Mouse (Mus musculus) gonadal fat pad, adult 2 months (tissue): ENCODE results near the gene Gm29427. TPM values are rescaled to one million over a fixed set of nuclear protein-coding genes. Genes with fewer than 3 reads are reported as not detected.
"Not testable (repeated sequence)": the region's sequence is repeated elsewhere in the genome, so short reads cannot be mapped to it uniquely, and the experiment has no call there.

Source experiments
- DNase-seq: peaks from one replicate; pipeline ENCODE4 v3.0.0-alpha.2; 2012; ENCODE audit warnings: low read depth
- polyA plus RNA-seq: library from polyadenylated mRNA; depleted of rRNA; stranded (reverse); fragments of >200 nt; gene quantifications from 2 replicates; pipeline ENCODE4 v1.2.3, GENCODE M21; 2012

The Gm29427 gene
- polyA plus RNA-seq, 1 experiment: 0.18 TPM

DNA sequence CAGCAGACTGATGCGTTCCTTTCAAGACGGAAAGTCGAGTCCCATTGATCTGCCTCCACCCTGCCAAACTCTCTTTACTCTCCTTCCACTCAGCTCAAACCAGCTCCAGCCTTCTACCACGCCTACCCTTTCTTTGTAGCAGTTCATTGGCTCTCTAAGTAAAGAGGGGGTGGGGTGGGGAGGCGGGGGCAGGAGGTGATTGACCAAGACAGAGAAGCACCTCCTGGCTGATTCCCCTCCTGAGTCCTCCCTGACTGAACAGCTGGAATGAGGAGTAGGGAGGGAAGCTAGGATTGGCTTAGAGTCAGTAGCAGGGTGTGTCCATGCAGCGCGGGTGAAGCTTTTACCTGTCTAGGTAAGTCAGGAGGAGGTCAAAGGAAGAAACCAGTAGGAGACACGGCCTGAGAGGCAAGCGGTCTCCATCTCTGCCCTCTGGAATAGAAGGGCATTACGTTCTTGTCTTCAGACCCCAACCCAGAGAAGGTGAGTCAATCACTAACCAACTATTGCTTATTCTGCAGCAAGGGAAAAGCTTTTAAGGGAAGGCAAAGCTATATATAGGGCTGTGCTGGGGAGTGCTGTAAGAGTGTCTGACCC lies 16.2 kb upstream of the Gm29427 start, which contains the start of gene AA986860:
Gene AA986860 (plus strand): TSS at position 236 of the 597 bp plus-strand sequence.
- DNase-seq: peak; percentile 88

DNA sequence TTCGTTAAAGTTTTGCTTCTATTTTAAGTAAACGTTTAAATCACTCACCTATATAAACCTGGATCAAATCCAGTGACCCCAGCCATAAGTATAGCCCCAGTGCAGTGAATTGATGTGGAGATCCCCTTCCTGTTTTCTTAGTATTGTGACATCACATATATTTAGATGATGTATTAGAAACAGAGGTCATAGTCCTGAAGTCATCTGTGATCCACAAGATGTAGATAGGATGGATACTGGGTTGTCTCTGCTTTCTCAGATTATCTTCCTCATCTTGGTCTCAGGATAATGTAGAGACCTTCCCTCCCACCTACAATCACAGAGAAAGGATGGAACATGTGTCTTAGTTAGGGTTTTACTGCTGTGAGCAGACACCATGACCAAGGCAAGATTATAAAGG lies 13.6 kb upstream of the Gm29427 start, which contains the start of gene Pfkfb2:
Gene Pfkfb2 (minus strand): TSS at position 101 of the 400 bp plus-strand sequence.
- no peak for DNase-seq

DNA sequence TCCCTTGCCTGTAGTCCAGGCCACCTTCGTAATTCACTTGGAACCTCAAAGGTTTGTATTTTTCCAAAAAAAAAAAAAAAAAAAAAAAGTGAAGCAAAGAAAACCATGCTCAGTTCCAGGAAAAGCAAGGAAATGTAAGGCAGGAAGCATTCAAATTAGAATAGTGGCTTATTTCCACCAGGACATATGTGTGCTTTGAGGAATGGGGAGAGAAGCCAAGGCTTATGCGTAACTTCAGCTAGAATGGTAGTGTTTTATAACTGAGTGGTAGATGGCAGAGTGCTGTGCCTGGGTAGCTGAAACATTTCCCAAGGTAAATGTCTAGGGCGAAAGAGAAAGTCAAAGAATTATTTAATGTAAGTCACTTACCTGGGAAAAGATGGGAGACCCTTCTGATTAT lies 13.1 kb upstream of the Gm29427 start:
- no peak for DNase-seq

DNA sequence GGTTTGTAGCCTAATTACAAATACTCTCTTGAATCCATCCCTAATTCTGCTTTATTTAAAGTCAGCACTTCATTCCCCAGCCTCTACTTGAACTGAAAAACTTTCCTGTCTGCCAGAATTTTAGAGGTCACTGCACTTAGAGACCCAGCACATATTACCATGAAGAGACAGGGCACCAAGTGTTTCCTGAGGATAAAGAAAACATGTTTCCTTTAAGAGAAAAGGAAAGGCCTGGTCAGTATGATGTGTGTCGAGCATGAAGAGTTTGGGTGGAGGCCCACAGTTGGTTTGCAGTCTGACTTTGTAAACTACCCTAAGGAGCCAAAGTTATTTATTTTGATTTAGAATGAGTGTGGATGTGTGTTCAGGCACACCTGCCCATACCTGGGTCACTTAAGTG lies 12.5 kb upstream of the Gm29427 start:
- no peak for DNase-seq

DNA sequence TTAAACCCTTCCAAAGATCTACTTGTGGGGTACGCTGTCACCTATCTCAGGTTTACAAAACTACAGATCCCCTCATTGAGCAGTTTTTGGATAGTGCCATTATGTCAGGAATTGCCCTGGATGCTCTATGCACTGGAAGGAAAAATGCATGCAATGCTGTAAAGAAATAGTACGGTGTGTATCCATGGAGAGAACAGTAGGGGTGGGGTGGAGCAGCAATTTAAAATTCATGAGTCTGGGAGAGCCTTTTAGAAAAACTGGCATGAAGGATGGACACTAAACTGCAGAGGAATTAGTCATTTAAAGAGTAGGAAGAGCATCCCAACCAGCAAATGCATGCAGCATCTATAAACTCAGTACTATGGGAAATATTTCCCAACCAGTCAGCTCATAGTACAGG lies 10.8 kb upstream of the Gm29427 start:
- DNase-seq: no peak

DNA sequence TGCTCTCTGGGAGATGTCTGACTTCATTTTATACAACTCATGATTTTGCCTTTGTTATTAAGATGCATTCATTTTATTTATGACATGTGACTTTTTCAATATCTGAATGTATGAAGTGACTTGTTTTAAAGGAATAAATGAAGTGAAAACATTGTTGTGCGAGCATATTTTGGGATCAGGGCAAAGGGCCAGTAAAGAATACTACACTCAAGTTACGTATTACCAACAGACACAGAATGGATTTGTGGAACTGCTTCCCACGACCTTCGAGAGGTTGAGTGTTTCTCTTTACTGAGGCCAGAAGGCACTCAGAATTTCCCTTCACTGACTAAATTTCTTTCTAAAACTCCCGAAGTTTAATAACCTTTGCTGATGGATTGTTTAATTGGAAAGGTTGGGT lies 8.6 kb upstream of the Gm29427 start:
- DNase-seq: no peak

DNA sequence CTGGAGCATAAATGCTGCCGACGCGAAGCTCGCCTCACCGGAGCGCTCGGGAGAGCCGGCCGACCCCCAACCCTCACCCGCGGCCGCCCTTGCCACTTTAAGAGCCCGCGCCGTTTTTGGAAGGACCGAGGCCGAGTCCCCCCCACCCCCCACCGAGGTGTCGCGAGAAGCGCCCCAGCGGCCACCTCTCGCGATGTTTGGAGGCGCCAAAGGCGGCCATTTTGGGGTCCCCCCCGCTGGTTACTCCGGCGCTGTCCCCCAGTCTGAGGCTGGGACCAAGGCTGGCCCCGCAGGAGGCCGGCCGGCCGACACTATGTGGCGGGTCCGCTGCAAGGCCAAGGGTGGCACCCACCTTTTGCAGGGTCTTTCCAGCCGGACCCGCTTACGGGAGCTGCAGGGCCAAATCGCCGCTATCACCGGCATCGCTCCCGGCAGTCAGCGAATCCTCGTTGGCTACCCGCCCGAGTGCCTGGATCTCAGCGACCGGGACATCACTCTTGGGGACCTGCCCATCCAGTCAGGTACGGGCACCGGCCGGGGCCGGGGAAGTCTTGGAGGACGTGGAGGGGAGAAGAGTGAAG lies 1.8 kb upstream of the Gm29427 start, which contains the start of gene Yod1:
Gene Yod1 (plus strand): TSS at position 37 of the 581 bp plus-strand sequence.
- DNase-seq: no peak

DNA sequence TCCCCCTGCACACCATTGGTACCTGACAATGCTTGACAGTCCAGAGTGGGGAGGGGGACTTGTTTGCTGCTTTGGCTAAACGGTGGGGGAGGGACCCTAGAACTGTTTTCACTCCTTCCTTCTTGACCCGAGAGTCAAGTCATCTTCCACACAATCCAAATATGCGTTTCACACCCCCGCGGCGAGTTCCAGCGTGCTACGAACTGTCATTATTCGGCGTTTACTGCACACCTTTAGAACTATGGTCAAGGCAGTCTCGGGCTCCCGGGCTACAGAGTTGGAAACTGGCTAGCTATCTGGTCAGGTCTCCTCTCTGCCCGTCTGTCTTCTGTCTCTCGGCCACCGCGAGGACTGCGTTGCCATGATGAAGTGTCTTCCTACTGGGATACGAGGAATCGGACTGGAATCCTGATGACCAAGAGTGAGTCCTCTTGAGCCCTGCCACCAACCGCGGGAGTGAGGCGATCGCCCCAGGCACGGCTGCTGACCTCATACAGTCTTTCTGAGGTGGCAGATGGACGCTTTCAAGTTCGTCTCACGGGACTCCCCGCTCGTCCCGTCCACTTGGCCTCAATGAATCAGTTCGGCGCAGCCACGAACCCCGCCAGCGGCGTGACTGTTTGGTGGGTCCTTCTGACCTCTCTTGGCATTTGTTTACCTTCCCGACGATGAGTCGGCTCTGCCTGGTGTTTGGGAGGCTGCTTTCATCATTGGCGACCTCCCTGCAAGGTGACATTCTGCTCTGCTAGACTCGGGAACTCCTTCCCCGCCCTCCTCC lies 1.1 kb upstream of the Gm29427 start:
- DNase-seq: no peak

DNA sequence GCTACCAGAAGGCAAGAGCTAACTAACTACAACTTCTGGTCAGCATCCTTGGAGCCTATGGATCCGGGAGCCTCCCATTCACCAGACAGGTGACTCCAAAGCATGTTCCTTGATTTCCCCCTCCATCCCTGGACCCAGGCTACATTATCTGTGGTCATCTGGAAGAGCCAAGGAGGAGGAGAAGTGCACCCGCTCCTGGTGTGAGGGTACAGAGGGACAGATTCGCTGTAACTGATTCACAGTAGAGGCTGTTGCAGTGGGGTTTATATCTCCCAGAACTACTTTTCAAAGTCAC lies 566 bp upstream of the Gm29427 start:
- no peak for DNase-seq

DNA sequence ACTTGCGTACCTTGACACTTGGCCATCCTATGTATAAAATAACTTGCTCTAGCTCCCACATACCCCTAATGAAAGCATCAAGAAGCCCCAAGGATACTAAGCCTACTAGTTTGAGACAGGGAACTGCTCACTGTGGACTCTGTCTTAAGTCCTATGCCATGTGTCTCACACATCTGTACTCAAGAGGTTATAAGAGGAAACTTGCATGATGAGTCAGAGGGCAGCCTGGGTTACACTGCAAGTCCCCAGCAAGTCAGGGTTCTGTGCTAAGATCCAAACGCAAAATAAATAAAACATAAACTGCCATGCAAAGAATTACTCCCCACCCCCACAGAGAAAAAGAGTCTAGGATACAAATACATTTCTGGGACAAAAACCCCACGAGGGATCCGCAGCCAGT lies 1.6 kb downstream of the Gm29427 start:
- DNase-seq: no peak

DNA sequence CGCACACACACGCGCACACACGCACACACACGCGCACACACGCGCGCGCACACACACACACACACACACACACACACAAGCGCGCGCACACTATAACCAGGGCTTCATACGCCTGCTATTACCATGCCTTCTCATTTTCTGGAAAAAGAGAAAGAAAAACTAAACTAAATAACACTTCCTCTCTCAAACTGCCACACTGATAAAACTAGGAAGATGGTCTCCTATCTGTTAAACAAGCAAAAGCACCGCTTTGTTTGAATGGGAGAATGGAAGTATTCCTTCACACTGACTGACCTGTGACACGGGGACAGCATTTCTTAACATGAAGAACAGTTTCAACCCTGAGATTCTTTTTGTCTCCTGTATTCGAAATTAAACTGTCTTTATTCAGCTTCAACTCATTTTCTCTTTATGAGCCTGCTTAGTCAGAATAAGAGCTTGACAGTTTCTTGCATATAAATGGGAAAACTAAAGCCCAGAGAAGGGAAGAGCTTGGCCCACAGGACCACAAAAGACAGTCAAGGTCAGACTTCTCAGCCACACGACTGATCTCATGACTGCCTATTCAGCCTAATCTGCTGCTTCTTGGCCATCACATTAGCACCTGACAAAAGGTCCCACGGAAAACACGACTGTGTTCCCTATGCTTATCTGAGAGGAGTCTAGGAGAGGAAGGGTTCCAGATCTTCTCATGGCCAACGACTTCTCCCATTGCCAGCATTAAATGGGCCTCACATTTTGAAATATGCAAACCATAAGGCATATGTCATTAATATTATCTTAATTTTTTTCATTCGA lies 5.1 kb downstream of the Gm29427 start:
- DNase-seq: no peak

DNA sequence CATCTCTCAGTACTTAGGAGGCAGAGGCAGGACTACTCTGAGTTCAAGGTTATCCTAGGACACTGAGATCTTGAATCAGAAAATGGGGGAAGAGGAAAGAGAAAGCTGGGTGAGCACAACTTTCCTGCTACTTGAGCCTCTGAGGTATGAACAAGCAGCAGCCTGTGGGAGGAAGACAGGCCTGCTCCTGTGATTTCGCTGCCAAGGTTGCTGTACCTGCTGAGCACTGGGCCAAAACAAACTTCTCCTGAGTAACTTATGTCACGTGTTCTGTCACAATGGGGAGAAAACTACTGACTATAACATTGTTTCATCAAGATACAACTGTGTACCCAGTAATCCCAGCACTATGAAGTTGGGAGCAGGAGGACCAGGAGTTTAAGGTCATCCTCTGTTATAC lies 12.0 kb downstream of the Gm29427 start:
- peak; percentile 89 for DNase-seq

DNA sequence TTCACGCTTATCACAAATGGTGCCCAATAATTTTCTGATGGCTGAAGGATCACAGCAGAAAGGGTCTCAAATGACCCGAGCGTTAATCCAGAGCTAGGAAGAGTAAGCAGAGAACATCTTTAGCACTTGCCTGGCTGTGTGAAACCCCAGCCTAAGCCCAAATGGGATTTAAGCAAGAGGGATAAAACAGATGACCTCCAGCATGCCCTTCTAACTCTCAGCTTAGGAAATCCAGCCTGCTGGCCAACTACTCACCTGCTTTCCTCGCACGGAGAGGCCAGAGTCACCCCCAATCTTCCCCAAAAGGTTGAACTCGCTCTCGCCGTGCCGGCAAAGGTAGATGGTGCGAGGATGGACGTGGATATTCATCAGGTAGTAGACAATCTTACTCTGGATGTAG lies 13.6 kb downstream of the Gm29427 start:
- DNase-seq: no peak

DNA sequence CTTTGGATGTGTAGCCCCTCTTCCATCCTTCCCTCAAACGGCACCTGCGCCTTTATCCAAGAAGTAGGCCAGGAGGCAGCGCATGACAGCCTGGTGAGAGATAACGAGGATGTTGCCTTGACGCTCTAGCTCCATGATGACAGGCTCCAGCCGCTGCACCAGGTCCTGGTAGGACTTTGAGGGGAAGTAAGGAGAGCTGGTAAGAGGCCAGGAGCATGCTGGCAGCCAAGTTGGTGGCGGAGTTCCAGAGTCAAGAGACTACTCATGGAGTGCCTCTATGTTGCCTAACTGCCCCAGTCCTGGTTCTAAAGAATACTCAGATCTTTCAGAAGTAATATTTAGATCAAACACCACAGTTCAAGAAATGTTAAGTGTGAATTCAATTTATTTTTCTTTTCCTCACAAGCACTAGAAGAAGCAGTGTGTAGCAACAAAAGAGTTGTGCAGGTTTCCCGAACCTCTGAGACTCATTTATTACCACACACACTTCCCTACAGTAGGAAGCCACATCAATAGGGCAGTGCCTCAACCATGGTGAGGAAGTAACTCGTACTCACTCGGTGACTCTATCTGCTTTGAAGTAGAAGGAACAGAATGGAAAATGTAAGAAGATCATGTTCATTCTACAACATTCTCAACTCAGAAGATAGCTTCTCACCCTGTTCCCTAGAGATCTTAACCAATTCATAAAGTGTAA lies 15.5 kb downstream of the Gm29427 start:
- DNase-seq: no peak

DNA sequence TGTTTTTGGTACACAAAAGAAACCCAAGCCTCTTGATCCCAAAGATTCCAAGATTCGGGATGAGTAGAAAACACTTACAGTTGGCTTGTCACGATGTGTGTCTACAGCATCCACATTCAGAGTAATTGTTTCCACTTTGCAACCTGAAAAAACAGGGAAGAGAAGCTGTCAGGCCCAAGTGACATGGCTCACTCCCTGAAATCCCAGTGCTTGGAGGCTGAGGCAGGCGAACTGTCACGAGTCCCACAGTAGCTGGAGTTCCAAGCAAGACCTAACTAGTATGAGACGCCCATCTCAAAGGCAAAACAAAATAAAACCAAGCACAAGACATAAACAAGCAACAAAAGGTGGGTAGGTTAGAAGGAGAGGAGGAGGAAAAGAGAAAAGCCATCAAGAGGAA lies 17.0 kb downstream of the Gm29427 start:
- no peak for DNase-seq

DNA sequence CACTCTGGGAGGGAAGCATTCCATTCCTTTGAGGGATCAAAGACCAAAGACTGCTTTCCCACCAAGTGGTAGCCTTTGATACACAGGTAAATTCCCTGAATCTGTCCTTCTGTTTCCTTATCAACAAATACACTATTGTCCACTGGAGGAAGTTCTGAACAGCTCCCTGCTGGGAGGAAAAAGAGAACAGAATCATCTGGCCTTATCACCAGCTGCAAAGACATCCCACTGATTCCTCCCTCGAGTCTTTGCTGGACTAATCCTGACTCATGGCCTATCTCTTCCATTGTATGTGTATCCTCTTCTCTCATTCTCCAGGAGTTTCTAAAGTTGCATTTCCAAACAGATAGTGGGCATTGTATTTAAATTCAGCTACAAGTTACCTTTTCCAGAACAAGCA lies 31.7 kb downstream of the Gm29427 start:
- DNase-seq: no peak

DNA sequence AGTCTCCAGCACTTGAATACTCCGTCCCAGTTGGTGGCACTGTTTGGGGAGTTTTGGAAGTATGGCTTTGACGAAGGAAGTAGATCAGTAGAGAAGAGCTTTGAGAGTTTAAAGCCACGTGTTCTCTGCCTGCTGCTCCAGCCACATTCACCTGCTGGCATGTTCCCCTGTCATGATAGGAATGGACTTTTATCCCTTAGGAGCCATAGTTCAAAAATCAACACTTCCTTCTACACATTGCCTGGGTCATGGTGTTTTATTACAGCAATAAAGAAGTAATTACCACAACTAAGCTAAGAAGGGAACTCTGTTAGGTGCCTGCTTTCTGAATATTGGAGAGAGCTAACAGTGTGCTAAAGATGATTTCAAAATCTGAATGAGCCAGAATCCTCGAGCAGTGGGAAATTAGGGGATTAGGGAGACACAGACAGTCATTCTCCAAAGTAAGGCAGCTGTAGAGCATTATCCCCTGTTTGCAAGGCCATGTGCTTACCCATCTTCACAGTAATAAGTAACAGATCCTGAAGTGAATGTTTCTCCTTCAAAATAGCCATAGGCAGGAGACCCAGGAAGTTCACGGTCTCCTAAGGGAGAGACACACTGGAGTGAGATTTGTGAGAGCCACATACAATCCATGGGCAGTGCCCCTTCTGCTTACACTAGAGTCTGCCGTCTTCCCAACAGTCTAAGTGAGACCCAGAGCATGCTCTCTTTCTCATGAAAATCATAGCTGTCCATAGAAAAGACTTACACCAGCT lies 33.8 kb downstream of the Gm29427 start:
- no peak for DNase-seq

DNA sequence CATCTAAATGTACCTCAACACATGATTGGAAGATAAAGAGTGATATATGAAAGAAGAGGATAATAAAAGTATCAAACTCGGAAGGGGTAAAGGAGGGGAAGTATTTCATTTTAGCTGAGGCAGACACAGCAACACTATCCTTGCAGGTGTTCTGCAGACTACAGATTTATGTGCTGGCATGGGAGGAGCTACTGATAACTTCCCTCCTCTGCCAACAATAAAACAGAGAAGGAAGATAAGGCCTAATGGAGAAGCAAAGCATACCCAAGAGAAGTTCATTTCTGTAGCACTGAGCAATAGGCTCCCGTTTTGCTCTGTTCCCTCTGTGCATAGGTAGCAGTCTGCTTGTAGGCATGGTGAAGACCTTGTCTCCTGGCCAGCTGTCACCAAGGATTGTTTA lies 34.5 kb downstream of the Gm29427 start:
- no peak for DNase-seq

DNA sequence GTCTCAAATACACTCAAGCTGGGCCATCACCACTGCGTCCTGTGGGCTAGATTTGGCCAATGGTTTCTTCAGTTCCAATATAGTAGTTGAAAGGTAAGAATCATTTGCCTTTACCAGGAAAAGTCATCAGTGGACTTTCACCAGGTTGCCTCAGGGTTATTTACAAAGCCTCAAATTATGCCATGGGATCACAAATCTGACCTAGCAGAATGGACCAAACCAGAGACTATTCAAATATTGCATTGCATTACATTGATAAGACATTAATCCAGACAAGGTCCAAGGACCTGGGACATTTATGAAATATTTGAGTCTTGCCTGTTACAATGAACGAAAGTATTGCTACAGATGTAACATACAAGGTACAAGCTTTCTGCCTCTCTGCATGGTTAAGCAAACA lies 37.0 kb downstream of the Gm29427 start:
- no peak for DNase-seq

DNA sequence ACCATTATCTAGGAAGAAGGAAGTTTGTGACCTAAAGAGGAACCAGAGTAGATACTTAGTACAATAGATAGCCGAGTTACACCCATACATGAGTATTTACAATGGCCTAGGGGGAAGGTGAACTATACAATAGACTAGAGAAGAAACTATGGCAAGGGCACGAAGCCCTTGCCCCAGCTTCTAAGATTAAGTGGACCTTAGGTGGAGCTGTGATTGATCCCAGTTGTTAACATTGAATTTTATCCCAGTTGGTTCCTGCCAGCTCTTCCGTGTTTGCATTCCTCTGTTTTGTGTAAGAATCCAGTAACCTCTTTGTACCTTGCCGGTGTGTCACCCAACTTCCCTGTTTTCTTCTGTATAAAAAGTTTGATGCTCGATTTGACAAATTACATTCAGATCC lies 52.0 kb downstream of the Gm29427 start:
- not testable (repeated sequence) for DNase-seq

DNA sequence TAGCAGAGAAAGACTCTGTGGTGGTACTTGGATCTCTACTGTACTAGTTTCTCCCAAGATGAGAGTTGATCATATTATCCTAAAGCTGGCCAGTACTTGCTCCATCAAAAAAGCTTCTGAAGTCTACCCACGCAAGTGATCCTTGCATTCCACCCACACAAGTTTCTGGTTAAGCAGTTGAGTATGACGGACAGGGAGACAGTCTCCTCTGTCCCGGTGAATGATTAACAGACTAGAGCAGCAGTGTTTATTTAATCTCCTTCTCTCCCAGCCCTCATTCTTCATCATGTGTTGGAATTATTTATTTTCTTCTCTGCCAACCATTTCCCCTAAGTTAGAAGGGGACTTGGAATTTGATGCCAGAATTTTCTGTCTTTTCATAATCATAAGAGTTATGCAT lies 54.1 kb downstream of the Gm29427 start, which contains the start of gene C4bp:
Gene C4bp (minus strand): TSS at position 179 of the 400 bp plus-strand sequence.
- no peak for DNase-seq
